Mouse (Mus musculus) gastrocnemius, adult 18-20 months (tissue): ENCODE data around the gene Dmxl2. TPM values are rescaled to one million over a fixed set of nuclear protein-coding genes. Genes with fewer than 3 reads are reported as not detected.

Experiments
- DNase-seq: peaks from one replicate; pipeline ENCODE4 v3.0.0; 2021; ENCODE audit warnings: low spot score
- long read RNA-seq, 2 experiments: library from polyadenylated mRNA; stranded (forward); transcript quantifications; one replicate each; pipeline ENCODE4 v2.0.0; 2021
- total RNA-seq, 2 experiments: library from RNA; stranded (reverse); gene quantifications; 2 replicates each; pipeline ENCODE4 v1.2.3; 2021

Gene Dmxl2
- total RNA-seq = 1 to 10 TPM; 2.4 to 3.1 TPM
- long read RNA-seq, experiment 1 = 0 reads
- long read RNA-seq, experiment 2 = 0 reads

DNA sequence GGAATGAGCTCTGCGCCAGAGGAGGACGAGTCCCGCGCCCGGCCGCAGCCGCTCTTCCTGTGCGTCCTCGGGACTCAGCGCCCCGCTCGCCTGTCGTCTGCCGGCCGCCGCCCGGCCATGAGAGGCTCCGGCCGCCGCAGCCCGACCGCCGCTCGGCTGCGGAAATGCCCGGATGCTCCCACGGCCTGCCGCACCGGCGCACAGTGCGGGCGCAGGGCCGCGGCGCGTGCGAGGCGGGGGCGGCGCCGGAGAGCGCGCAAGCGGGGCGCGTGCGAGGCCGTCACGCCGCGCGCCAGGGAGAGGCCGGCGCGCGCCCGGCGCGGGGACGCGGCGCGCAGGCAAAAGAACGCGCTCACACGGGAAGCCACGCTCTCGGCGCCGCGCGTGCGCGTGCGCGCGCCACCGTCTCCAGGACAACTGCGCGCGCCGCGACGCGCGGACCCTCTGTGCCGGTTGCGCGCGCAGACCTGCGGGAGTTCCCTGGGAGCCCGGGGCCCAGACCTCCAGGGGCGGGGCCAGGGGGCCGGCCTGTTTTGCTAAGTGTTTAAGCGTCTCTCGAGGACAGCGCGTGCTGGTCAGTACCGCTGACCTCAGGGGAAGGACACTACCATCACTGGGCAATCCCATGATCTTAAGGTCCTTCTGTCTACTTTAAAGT is at the start of gene Dmxl2:
TSS of gene Dmxl2 (minus strand) at position 174 of the 658 bp plus-strand sequence.
- DNase-seq = peak; percentile 86

DNA sequence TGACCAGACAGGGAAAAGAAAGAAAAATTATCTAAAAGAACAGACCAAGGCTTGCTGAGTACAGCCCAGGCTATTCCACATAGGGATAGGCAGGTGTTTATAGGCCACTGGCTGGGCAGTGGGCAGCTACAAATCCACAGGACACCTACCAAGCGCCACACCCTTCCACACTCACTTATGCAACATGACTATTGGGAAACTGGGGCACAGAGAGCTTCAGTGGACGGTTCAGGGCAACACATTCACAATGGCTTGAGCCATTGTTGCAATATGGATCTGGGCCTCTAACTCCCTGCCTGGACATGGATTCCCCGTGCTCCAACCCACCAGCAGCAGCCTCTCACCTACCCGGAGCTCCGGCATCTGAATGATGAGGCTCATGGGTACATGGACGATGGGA is 48.0 kb upstream of the Dmxl2 start:
- DNase-seq = no peak

DNA sequence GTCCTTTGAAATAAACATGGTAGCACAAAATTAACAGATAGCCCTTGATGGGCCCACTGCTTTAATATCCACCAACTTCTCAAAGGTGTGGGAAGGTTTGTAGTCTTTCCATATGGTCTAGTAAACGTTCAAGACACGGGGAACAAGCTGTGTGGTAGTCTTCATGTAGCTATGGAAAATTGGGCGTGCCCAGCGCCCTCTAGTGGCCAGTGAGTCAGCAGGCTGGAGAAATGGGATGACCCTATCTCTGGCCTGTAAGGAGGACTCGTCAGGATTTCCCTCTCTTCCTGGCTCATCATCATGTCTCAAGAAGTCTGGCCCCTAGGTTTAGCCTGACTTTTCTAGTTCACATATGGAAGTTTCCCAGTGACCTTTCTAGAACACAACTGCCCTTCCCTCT is 46.1 kb upstream of the Dmxl2 start:
- DNase-seq = peak; percentile 51

DNA sequence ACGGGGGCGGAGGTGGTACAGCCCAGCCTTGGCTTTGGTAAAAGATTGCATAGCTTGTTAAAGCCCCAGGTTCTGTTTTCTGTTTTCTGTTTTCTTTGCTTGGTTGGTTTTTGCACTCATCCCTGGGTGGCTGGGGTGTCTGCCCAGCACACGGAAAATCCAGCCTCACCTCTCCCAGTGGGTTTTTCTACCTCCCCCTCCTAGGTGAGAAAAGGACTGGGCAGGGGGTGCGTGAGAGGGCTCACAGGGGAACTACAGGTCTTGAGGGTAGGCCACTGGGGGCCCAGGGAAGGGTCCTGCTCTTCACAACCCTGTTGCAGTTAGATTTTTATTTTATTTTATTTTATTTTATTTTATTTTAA is 43.5 kb upstream of the Dmxl2 start:
- no peak for DNase-seq

DNA sequence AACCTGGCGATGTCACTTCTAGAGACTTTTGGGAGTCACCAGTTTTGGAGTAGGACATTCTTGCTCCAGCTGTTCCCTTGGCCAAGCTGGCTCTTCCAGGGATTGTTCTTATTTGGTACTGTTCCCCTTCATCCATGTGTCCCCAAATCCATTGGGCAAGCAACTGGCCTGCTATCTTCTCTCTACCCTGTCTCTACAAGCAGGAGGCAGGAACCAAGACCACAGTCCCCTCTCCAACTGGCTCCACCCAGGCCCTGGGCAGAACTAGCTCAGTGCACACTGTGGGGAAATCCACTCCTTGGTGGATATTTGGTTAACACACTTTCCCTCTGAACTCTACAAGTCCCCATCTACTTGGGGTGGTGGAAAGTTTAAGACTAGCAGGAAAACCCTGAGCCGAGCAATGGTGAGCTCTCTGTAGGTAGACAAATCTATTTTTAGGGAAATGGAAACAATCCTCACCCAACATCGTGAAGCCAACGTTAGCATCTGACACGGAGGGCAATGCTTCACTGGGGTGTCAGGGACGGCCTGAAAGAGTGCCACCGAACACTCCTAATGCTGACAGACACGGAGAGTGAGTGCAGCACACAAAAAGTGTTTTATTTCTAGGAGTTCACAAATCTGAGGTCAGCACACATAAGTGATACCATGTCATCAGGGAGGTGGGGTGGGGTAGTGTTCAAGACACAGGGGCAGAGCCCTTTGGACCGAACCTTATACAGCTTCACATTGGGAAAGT is 43.0 kb upstream of the Dmxl2 start:
- DNase-seq = no peak

DNA sequence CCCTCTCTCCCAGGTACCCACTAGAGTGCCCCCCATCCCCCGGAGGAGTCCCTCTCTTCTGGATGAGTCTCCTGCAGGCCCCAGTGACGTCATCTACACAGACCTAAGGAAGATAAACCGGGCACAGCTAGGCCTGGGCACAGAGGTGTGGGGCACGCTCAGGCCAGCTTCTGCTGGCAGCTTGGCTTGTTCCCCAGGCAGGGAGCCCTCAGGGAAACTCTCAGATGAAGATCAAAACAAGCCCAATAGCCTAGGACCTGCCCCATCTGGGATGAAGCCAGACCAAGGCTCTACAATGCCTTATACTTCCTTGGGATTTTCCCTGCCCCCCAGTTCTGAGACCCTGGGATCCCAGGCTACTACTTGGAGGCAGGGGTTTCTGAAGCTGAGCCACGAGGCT is 39.4 kb upstream of the Dmxl2 start:
- no peak for DNase-seq

DNA sequence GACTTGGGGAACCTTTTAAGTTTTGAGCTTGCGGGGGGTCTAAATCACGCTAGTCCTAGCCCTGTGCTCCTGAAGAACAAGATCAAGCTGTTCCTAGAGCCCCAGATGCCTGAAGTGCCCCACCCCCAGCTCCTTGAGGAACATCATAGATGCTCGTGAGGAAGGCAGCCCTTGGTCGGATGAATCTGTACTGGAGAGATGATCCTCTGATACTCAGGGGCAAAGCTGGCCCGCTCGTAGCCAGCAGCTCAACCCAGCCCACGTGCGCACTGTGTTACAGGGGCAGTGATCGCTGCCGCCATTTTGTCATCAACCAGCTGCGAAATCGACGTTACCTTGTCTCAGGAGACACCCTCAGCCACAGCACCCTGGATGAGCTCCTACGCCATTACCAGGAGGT is 37.3 kb upstream of the Dmxl2 start, which contains the start of gene Sh2d7:
TSS of gene Sh2d7 (plus strand) at position 301 of the 400 bp plus-strand sequence.
- no peak for DNase-seq

DNA sequence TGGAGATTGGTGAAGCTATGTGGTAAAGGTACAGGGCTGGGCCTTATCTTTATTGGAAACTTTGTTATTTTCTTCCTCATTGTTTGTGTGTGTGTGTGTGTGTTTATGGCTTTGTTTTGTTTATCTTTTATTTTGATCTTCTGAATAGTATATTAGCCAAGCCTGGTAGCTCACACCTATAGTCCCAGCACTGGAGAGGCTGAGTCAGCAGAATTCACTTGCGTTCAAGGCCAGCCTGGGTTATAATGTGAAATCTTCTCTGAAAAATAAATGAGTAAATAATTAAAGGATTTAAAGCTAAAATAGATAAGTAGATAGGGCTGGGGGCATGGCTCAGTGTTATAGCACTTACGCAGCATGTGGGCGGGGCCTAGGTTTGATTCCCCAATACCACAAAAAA is 36.8 kb upstream of the Dmxl2 start:
- DNase-seq = no peak

DNA sequence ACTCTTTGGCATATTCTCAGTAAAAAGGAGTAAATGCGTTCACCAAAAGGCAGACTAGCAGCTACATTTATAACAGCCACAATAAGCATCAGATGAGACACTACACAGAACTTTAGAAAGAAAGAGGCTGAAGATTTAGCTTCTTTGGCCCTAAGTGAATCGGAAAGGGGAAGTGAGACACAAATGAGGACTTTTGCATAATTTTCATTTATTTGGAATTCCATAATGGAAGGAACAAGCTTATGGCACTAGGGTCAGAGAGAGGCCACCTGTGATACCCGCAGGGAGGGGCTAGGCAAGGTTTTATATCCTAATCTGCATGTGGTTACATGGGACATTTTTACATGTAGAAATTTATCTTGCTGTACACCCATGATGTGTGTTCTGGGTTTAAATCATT is 36.1 kb upstream of the Dmxl2 start:
- DNase-seq = no peak

DNA sequence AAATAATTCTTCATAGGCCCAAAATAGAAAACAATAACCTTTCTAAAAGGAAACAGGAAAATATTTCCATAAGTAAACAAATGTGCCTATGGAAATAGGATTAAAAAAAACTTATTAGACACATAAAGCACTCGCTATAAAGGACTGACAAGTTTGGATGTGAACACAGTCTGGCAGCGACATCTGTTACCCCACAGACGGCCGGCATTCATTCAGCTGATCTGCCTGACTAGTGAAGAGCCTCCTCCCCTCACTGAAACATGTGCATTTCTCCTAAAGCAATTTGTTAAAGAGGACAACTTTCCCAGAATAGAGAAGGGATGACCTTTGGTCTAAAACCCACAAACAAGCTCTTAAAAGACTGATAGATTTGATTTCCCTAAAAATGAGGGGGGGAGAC is 35.6 kb upstream of the Dmxl2 start:
- DNase-seq = no peak

DNA sequence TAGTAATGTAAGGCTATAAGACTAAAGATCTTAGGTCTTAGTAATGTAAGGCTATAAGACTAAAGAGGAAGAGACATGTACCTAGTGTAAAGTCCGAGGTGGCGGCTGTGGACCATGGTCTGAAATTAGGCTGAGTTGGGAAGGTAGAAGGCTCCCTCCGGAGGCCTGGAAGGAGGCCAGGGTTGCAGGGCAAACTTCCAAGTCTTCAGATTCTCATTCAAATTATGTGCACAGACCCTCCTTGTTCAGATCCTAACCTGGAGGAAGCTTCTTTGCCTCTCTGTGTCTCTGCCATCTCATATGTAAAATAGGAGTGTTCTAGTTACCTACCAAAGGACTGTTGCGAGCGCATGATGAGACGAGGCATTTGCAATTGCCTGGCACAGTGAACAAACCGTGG is 34.8 kb upstream of the Dmxl2 start:
- DNase-seq = no peak

DNA sequence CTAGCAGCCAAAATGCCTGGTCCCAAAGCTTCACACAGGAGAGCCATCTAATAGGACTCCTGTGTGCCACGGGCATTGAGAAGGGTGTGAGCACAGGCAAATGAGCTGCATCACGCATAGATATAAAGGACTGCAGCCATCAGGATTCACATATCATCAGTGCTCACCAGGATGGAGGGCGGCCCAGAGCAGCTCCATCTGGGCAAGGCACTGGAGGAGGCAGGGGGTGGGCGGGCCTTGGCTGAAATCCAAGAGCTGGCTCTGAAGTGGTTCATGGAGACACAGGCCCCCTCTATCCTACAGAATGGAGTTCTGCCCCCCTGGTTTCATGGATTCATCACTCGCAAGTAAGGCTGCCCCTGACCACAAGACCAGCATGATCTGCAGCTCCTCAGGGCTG is 32.5 kb upstream of the Dmxl2 start:
- DNase-seq = no peak

DNA sequence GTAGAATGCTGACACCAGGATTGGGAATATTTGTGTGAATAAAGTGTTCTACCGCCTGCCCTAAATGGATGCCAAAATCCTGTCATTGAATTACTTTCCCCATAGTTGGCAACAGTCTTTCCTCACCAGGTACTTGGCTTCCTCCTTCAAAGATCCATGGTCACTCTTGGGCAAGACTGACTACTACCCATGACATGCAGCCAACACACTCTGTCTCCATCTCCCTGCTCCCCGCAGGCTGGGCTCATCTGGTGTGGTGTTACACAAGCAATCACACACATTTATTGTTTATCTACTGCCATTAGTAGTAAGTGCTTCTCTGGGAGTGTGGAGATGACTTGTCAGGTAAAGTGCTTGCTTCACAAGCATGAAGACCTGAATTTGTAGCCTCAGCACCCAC is 31.5 kb upstream of the Dmxl2 start:
- DNase-seq = no peak

DNA sequence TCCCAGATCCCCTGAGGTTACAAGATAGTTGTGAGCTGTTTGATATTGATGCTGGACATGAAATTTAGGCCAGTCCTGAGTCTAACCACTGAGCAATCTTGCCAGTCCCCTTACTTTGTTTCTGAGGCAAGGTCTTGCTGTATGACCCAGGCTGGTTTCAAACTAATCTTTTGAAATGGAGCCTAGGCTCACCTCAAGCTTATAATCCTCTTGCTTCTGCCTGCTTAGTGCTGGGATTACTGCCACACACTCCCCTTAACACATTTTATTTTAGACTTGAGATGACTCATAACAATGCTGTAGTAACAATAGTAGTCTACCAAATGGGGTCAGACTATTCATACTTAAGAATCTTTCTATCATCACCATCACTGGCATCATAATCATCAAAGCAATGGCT is 30.0 kb upstream of the Dmxl2 start:
- no peak for DNase-seq

DNA sequence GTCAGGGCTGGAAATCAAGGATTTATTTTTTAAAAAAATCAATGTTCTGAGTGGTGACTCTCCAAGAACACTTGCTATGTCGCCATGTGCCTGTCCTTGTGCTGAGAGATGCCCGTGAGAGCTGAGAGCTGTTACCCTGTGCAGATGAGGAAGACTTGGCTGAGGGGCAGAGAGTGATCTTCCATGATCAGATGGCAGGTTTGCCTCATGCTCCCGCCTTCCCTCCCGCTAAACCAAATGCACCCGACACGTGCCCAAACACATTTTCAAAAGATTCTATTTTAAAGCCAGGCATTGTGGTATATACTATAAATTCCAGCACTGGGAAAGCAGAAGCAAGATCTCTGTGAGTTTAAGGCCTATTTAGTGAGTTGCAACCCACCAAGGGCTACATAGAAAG is 29.4 kb upstream of the Dmxl2 start:
- no peak for DNase-seq

DNA sequence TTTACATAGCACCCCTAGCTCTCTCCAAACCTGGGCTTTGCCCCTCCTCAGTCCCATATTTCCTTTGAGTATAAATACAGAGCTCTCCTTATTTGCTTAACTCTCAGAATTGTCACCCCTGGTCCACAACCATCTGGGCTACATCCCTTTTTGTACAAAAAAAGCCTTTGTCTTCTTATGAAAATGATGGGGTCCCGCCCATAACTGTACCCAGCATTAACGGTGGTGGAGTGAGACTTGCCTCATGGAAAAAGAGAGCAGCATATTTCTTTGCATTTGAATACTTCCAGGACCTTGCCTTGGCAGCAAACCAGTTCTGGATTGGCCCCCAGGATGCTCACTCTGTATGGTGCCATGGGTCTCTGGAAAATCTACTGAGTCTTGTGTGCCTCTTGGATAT is 28.5 kb upstream of the Dmxl2 start:
- no peak for DNase-seq

DNA sequence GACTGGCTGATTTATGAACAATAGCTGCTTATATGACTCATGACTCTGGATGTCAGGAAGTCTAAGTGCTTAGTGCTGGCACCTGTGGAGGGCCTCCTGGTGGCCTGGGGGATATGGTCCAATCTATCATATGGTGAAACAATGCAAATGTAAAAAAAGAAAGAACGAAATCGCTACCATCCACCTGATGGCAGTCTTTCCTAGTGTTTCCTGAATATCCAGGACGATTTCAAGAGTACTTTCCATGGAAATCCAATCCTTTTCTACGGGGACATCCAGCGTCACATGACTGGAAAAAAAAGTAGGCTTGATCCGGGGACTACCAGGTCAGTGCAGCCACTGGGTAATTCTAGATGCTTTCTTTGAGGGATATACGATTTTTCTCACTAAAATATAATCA is 26.3 kb upstream of the Dmxl2 start:
- no peak for DNase-seq

DNA sequence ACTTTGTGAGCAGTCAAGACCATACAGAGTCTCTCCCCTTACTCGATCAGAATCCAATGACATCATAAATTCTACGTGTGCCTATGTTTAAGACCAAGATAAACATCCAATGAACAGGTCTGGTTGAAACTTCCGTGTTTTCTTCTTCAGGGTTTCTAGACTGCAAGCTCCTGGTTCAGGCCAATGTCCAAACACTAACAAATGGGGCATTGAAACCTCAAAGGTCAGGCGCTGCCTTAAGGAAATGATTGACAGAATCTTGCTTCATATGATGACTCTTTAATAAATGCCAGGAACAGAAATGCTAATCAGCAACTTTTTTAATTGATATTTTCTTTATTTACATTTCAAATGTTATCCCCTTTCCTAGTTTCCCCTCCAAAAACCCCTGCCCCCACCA is 18.9 kb upstream of the Dmxl2 start:
- DNase-seq = no peak

DNA sequence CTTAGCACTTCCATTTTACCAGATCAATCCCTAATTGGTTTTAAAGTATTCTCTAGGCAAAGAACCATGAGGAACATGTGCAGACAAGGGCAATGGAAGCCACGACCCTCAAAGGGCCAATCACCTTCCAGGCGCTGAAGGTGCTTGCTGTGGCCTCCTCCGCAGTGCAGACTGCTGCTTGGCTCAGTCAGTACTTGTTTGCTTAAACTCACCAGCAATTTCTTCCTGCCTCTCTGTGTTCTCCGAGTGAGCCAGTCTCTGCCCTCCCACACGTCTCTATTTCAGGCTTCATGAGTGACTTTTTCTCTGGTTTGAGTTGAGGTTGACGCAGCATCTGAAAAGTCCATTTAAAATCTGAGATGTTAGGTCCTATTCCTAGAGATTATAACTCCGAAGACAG is 17.5 kb upstream of the Dmxl2 start:
- no peak for DNase-seq

DNA sequence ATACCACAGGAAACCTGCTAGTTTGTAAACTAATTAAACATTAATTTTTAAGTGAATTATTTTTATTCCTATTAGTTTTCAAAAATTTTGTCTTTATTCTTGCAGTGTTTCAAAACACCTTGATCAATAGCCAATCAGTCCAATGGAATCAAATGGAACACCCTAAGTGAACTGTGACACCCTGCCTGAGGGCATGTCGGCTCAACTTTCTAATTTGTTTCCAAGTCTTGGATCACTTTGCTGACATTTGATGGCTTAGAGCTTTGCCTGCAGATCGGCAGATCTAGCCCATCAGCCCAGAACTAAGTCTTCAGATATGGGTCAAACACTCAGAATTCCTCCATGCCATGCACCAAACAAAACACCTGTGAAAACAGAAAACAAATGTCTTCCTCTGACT is 14.6 kb upstream of the Dmxl2 start:
- DNase-seq = no peak

DNA sequence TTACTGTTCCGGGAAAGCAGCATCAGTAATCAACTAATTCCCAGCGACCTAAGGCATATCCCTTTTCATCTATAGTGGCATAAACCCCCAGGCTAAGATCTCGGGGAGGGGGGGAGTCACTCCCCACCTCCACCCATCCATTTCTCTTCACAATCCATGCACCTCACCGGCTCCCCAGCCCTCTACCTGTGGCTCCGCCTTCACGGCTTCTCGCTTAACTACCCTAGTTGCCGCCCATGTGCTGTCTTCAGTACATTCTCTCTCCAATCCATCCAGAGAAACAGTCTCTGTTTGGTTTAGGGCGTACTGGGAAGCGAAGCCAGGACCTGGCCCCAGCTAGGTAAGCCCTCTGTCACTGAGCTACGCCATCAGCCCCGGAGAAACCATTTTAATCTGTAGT is 1.4 kb upstream of the Dmxl2 start:
- DNase-seq = no peak

DNA sequence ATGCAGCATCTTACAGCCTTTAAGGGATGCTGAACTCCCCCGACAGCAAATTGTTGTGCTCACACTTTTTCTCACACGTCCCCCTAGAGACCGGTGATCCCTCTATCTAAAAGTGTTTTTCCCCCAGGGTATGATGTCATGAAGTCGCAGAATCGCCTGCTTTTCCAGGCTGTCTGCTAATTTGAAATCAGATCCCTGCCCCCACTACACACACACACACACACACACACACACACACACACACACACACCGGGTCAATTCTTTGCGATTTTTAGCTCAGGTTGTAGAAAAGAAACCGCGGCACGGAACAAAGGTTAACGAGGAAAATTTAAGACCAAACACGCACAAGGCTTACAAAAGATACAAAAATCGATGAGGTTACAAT is 677 bp upstream of the Dmxl2 start:
- DNase-seq = no peak

DNA sequence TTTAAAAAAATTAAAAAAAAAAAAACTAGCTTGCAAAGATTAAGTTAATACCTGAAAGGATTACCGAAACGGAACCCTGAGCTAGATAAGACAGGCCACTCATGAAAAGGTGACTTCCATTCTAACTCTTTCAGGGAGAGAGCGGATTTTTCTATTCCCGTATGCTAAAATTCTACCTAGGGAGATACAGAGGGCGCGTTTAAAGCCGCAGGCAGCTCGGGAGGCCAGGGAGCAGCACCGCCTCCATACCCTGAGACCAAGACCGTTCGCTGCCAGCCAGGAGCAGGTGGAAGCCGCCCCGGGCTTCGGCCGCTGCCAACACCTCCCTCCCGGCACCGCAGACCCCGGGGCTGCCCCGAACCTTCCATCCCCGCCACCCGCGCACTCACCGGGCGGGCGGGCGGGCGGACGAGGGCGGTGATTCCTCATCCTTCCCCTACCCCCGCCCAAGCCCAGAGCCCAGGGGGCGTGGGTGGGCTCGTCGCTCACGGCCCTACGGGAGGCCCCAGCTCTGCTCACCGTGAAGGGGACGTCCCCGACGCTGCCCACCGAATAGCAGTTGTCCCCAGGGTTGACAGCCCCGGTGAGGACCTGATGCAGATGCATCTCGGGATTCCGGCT is 484 bp downstream of the Dmxl2 start:
- DNase-seq = peak; percentile 19
